Mouse (Mus musculus) urinary bladder, adult 2 months (tissue): ENCODE results near the gene Rerg. TPM values are rescaled to one million over a fixed set of nuclear protein-coding genes. Genes with fewer than 3 reads are reported as not detected.

Experiments used
- DNase-seq: peaks from one replicate; pipeline ENCODE4 v3.0.0; 2022; ENCODE audit warnings: low spot score
- polyA plus RNA-seq: library from polyadenylated mRNA; depleted of rRNA; stranded (reverse); fragments of >200 nt; gene quantifications from 2 replicates; pipeline ENCODE4 v1.2.3, GENCODE M21; 2012

The Rerg gene
- polyA plus RNA-seq, 1 experiment = 38.2 TPM

DNA sequence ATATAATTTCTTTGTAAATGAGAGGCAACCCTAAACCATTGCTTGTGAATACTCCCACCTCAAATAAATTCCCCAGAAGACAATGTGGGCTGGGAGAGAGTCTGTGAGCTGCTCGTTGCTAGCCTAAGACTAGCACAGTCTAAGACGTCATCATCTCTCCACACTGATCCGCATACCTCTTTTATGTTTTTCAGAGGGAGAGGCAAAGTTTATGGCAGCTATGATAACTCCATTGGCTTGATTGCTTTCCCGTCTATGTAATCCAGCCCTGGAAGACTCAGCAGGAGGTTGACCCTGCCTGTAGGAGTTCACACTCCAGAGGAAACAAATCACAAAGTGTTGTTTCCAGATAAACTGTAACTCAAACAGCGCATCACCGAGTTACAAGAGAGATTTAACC is 38.9 kb downstream of the Rerg start:
- DNase-seq = no peak

DNA sequence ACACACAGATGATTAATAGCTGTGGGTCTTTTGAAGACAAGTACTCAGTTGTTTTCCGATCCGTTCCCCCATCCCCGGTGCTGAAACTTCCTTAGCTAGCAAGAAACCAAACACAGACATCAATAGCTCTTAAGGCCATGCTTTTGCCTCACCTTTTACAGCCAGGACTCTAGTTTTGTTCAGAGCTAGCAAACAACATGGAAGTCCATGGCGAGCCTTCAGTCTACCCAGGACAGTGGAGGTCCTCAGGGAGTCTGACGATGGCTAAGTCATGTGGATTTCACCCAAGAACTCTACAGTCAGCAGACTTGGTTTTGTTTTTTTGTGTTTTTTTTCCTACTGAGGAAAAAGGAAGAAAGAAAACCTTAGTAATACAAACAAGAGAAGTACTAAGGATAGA is 43.4 kb downstream of the Rerg start:
- no peak for DNase-seq

DNA sequence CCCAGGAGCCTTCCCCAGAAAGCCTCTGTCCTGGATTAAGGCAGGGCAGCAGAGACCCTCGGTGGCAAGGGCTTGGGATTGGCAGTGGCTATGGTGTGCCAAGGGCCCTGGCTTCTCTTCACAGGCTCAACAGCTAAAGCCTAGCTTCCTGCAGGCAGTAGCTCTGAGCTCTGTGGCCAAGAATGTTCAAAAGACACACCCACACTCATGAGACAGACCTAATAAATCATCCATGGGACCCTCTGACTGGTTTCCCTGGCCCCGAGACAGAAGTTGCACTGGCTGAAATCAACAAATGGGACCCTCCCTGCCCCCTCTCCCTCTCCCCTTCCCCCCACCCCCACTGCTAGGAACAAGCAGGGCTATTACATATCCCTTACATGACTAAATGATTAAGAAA is 44.1 kb downstream of the Rerg start:
- DNase-seq = no peak

DNA sequence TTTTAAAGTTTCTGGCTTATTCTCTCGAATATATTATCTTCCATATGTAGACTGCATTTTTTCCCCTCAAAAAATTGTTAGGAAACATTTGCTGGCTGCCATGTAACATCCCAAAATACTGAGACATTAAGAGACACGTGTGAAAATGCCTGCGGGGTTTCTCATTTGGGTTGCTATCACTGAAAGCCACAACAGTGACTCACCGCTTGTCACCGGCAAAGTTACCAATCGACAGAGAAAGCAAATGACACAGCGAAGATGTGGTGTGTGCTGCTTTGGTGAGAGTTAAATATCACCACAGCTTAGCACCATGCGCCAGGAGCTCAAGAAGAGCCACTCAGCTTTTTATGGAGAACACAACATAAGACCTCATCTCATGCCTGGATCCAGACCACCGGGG is 44.9 kb downstream of the Rerg start:
- DNase-seq = no peak

DNA sequence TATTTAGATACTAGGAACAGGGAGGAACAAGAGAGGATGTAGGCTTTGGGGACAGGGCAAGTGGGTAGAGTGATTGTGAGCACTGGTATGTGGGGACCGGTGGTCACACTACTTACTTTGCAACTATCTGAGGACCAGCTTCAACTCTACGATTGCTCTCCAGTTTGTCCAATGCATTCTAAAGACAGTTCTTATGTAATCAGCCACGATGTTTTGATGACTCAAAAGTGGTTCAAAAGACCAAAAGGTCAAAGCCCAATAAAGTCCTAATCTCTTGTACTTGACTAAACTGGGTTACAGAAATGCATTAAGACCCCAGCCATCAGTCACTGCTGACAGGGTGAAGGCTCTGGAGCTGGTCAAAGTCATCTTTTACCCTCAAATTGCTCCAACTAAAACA is 45.3 kb downstream of the Rerg start:
- no peak for DNase-seq

DNA sequence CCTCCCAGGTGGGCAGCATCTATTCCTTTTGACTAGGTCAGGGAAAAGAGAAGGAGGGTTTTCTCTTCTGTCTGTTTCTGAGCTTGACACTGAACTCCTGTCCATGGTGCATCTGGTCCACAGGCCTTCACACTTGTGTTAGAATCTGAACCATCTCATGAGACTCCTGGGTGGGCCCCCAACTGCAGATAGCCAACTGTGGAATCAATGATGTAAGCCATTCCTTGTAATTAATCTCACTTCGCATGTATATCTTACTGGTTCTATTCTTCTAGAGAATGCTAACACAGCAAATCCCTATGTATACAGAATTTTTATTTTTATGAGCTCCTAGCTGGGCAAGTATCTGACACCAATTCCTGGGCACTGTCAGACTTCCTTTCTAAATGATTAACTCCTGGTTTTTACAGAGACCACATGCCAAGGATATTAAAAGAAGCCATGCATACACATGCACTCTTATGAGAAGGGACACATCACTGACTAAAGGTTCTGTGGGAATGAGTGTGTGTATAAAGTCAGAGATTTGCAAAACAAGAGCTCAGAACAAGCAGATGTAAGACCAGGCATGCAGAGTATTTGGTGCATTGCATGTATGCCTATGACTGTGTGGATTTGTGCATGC is 53.3 kb downstream of the Rerg start:
- no peak for DNase-seq

DNA sequence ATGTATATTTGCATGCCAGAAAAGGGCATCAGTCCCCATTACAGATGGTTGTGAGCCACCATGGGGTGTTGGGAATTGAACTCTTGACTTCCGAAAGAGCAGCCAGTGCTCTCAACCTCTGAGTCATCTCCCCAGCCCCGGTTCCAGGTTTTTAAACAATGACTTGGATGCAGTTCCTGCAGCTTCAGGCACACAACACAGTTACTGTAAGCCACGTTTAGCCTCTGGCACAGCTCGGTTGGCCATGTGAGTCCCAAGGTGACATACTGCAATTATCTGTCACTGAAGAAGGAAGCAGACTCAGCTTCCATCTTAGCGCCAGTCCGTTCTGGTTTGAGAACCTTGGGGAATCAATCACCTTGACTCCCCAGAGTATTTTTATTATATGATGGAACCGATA is 55.4 kb downstream of the Rerg start:
- DNase-seq = no peak

DNA sequence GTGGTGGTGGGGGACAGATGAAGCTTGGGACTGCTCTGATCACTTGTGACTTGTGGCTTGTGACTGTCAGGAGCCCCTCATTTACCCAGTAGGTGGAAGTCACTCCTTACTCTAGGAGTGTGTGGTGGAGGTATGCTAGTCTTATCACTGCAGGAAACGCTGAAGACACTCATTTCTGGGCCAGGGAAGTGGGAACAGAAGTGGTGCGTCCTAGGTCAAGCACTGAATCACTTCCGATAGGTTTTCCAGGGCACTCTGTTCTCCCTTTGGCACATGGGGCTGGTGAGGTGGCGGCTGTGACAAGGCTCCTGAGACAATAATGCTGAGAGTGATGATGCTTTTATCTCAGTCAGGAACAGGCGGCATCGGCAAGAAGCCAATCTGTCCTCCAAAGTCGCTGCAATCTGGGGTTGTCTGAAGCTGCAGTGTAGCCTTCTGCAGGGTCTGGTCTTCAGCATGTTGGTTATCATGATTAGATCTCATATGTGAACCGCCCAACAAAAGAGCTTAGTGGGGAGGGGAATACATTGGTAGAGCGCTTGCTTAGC is 59.0 kb downstream of the Rerg start:
- DNase-seq = no peak

DNA sequence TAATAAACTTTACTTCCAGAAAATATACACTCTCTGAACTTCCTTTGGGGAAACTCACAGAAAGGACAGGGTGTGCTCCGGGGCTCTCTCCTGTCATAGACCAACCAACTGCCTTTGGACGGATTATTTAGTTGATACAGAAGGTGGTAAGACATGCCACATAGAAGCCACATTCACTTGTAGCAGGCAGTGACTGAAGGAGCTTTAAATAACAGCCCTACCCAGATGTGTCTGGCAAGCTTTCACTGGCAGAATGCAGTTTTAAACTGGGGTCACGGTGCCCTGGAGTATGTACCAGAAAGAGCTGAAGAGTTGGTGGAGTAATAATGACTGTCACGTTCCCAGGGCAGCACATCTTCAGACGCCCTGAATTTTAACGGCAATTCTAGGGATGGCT is 59.5 kb downstream of the Rerg start:
- DNase-seq = no peak

DNA sequence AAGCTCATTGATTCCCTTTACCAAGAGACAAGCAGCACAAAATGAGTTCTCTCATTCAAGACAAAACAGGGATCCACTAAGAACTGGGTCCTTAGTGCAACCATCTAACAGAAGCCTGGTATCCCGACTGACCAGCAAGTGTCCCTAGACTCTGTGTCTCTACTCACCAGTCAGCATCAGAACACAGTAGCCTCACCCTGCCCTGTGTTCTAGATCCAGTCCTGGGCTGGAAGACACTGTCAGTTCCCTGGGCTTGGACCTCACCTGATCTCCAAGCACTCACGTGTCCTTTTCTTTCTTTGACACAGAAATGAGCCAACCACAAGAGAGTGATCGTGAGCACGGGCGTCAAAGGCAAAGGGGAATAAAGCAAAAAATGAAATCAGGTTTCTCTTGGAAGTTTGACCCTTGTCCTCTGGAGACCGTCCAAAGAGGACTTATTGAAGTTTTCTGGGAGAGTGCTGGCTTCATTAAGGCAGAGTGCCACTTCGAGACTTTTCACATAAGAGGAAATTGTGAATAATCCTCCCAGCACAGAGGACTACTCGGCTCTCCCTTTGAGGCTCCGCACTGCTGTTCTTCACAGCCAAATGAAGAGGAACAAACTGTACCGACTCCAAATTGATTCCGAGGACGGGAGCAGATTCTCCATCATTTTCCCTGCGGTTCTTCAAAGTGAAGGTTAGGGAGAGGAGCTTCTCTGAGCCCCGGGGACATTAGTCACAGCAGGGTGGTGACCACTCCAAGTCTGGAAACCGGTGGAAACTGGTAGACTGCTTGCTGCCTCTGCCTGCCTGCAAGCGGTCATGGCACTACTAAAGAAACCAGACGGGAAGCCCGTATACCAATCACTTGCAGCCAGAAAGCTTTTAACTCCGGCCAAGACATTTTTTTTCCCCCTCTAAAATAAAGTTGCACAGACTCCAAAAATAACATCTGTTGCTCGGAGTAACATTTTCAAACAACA is 60.2 kb downstream of the Rerg start:
- DNase-seq = no peak

DNA sequence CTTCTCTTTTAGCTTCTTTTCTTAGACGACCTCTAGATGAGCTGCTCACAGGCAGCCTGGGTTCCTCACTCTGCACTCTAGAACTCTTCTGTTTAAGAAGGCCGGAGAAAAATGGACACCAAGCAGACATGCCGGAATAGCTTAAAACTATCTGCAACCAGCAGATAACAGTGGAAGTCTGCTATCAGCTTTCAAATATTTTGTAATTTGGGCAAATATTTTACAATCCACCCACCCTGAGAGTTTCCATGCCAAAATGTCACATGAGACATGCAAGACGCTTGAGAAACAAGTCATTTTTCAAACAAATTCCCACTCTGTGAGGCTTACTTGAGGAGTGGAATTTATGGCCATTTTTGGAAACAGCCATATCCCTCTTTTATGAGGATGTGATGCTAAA is 65.0 kb downstream of the Rerg start:
- DNase-seq = no peak

DNA sequence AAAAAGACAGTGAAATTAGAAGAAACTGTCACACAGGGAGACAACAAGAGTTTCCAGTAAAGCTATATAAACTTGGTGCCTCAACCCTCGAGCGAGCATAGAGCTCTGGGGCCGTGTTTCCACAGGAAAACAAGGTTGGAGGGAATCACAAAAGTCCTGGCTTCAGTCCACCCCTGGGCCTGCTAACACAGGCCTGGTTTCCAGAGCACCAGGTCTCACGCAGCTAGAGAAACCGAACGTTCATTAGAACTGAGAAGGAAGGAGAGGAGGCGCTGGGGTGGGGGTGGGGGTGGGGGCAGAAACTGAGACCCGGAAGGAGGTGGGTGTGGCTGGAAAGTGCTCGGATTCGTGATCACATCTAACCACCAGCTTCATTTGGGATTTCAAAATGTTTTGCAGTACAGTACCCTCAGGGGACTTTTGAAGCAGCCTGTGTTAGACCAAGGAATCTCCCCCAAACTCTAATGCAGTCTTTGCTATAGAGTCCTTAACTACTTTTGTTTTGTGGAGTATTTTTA is 67.6 kb downstream of the Rerg start:
- DNase-seq = no peak

DNA sequence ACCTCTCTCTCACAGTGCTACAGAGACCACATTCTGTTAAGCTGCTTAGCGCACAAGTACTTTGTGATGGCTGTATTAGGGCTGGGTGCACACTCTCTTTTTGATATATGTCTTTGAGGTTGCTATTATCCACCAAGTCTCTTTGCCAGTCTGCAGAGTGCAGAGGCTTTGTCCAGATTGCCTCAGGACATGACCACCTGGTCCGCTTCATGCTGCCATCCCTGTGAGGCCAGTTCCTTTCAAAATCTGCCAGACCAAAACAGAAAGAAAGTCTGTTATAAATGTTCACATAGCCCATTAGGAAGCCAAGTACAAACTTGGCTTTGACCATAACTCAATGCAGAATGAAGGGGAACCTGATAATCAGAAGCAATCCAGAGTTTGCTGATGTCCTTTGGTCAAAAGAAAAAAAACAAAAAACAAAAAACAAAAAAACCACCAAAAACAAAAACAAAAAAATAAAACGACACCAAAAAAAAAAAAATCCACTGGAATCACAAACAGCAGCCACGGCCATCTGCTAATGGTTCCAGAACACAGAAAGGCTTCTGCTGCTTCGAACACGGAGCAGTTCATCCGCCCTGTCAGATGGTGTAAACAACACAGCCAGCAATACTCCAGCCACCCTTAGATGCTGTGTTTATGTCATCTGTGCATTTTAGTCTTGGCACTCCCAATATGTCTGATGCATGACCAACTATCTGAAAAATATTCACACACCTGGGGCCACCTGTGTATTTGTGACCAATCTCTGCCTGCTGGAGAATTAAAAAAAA is 68.2 kb downstream of the Rerg start:
- no peak for DNase-seq

DNA sequence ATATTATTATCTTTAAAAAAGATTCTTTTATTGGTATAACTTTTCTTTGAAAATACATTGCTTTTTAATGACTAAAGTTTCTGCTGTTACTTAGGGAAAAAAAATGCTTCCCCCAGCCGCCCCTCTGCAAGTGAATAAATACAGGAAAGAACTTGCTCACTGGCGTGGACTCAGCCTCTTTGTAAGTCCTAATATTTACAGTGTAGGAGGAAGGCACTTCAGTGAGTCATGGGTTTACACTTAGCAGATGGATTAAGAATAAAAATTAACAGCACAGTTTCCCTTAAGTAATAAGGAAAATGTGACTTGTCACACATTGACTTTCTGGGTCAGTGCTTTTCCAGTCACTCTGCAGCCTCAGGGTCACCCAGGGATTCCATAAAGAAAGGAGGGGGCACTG is 70.0 kb downstream of the Rerg start:
- DNase-seq = no peak

DNA sequence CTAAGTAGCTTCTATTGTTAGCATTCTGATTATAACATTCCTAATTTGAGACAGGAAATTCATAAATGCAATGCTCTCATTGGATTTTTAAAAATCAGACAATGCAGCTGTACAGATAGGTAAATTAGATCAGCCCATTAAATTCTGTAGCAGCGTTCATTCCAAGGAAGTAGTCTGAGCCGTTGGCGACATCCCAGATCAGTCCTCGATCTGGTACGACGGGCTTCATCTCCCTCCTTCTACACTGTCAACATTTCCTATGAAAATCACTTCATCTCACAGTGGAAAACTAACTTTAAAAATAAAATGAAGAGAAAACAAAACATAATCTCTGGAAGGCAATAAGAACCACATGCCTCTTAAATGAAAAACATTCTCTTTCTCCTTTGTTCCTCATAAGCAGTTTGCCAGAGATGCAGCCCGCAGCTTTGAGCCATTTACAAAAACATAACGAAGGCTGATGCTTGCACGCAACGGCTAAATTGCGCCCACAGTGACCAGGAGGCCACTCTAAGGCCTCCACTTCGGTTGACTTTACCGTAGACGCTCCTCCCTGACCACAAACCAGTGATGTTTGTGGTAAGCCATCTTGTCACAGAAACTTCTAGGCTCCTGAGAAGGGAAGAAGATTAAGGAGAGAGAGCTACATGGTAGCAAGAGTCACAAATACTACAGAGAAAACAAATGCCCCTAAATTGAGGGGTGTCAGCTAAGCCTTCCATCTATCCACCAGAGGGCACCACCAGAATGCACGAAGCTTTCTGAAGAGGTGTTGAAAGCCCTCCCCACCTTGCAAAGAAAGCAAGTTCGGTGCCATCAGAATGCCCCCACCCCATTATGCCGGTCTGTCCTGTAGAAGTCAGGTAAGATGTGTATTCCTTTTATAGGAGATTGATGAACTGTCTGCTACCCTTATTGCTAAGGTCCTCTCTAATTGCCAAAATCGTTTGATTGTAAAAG is 71.8 kb downstream of the Rerg start:
- DNase-seq = no peak

DNA sequence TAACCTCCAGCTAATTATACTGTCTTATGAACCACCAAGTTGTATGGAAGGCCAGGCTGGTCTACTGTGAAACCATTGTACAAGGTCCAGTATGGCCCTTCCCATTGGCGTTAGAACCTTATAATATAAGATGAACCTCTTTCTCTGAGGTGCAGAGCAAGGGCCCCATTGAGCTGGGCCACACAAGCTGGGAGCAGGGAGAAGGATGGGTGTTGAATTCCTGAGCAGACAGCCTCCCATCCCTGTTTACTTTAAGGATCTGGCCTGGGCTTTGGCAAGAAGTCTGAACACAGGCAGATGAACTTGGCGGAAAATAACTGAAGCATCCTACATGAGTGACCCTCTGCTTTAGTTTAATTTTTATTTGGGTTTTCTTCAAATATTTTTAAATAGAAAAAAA is 75.8 kb downstream of the Rerg start:
- no peak for DNase-seq

DNA sequence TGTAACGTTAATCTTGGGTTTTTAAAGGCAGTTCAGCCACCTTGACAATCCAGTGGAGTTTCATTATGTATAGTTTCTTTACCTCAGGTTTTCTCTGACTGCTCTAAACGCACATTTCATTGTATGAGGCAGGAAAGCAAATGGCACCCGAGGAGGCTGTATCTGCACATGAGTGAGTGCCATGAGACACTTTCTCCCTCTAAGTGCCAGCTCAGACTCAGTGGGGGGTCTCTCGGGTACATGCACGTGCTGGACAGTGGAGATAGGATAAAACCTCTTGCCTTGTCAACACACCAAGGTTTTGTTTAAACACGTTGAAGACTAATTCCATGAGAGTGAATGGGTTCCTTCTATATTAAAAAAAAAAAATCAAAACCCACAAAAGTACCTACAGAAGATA is 81.8 kb downstream of the Rerg start:
- no peak for DNase-seq

DNA sequence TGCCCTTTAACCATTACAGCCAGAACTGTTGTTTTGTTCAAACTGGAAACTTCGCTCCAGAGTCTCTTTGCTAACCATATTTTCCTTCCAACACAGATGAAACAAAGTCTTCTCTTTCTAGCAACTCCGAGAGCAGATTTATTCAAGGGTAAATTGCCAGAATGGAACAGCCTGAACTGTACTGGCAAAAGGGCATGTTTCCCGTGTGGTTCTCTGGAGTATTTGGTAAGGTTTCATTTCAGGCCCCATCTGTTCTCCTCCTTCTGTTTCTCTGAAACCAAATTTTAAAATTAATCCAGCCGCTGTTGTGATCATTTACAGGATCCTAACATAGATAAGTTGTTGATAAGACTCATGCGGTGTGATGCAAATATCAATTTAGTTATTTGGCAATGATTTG is 82.3 kb downstream of the Rerg start:
- no peak for DNase-seq

DNA sequence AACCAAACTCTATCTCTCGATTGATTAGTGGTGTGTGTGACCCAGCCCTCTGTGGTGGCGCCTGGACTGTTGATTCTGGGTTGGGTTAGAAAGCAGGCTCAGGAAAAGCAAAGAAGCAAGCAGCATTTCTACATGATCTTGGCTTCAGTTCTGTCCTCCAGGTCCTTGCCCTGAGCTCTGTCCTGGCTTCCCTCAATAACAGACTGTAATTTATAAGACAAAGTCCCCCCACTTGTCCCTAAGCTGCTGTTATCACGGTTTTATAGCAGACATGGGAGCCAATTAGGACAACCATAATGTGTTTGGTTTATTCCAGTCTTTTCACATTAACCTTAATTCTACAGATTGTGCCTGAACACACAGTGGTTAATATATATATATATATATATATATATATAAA is 82.8 kb downstream of the Rerg start:
- DNase-seq = no peak

DNA sequence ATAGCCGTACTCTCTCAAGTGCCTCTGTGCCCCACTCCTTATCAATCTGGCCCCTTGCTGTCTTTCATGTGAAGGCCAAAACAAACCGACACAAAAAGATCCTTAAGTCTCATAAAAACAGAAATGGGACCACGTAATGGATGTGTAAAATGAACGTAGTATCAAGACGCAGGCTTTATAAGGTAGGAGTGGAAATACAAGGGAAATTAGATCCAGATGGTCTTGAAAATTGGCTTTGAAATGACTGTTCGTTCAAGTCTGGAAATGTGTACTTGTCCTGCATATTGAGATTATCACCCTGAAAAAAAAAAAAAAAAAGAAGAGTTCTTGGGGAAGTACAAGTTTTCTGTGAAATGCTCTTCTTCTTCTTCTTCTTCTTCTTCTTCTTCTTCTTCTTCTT is 90.6 kb downstream of the Rerg start:
- no peak for DNase-seq

DNA sequence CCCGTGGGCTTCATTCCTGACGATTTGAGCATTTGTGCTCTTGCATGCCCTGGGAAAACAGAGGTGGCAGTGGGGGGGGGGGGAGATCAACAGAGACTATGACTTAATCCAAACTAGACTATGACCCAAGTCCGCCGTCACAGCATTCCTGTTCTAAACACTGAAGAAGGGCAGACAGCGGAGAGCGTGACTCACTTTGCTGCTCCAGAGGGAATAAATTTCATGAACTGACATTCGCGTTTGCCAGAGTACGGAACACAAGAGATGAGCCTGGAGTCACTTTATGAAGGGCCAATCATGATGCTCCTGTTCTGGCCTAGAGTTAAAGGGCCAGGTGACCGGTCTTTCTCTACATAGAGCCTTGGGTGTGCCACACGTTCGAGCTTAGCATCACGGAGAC is 93.6 kb downstream of the Rerg start:
- DNase-seq = no peak
